In genomic region chr16:24807565-24807964, GRCm38 (mm10) we compare ENCODE assay signal across 20 mouse cellular contexts.
"Had no signal": no experiment of that assay in that cellular context is flagged by ENCODE, and none has a peak within 500 bp of the region (broad histone marks: within the 10 kb centered on the region; RNA-seq: fewer than 3 reads in every experiment).

No protein-coding gene starts in this region.

- H3K27me3 ChIP-seq: liver, embryonic 15.5 days; lung, embryonic 15.5 days; megakaryocyte, embryonic 14.5 days; midbrain, embryonic 12.5 days; neural tube, embryonic 12.5 days had no signal

- ATAC-seq: liver, postnatal 0 days; lung, postnatal 0 days; midbrain, embryonic 16.5 days had no signal

- DNase-seq: liver, postnatal 0 days; lung, adult 2 months; lung, postnatal 14 days; lung, postnatal 36 days; midbrain, embryonic 14.5 days; retina, postnatal 1 day; right cerebral cortex, adult 18-20 months; right cerebral cortex, postnatal 25 days; right cerebral cortex, postnatal 4 days; spleen, adult 18-20 months; thymus, adult 18-20 months; thymus, postnatal 25 days; thymus, postnatal 4 days had no signal
